Mouse (Mus musculus) small intestine, adult 2 months (tissue): ENCODE results near the gene Wdfy1.

Experiments
- CTCF ChIP-seq: fragments of 200-500 bp; IDR thresholded peaks from 2 replicates; pipeline ENCODE4 v1.5.1; 2012; ENCODE audit warnings: low read depth, mild to moderate bottlenecking, control low read depth, inconsistent platforms, low read length, moderate library complexity, mixed read lengths; ENCODE audit not compliant: insufficient replicate concordance, insufficient read length; ENCODE audit errors: extremely low read depth
- POLR2A ChIP-seq: fragments of 200-500 bp; IDR thresholded peaks from 2 replicates; pipeline ENCODE4 v1.6.1; 2012; ENCODE audit warnings: low read depth, mild to moderate bottlenecking, control low read depth, inconsistent platforms, low read length, moderate library complexity

DNA sequence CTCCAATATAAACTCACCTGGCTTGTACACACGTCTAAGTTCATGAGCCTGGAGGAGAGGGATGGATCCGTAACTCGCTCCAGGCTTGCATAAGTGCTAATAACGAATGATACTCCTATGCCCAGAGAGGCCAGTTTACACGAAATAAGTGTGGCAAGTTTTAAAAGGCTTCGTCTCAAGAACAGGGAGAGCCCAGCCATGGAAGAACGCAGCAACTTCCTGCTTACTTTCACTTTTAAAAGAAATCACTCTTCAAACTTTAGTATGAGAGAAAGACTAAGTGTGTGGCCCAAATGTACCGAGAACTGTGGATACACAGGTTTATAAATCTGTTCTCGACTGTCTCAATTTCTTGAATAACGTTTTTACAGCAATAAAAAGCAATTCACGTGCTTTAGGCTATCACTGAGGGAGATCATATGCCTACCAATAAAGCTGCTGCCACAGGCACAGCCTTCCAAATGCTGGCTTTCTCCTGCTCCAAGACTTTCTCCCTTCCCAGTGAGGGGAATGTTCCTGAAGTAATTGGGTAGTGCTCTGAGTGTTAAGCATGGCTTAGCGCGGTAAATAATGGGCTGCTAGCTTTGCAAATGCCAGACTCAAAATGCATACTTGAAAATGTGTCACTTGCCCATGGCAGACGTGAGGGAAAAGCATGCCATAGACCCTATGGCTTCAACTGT lies 48.1 kb upstream of the Wdfy1 start:
- TF ChIP-seq CTCF: no peak
- TF ChIP-seq POLR2A: no peak
